Mouse (Mus musculus): ENCODE measurements around the gene Hspa4l.

GRCm38 (mm10) chr3:40813275-40813674 lies 69.0 kb downstream of the Hspa4l start:
- TF ChIP-seq CTCF (conservative IDR thresholded peaks at IDR 0.05; ENCODE audit: low read length) (no peak), NANOG (IDR thresholded peaks at IDR 0.05; ENCODE audit: borderline replicate concordance, low read length) (no peak), POU5F1 (IDR thresholded peaks at IDR 0.05; ENCODE audit: borderline replicate concordance, low read length) (no peak)

Data from E14TG2a.4 (cell line).